Mouse (Mus musculus) layer of hippocampus, adult 11-12 months (tissue): ENCODE measurements at regions not wholly inside any gene's neighbourhood (a gene's known extent, or its start where the extent isn't known, plus 50 kb on each side); places are given as distances from the start of the nearest gene placed in this dataset.

Experiments
- DNase-seq: peaks from one replicate; pipeline ENCODE4 v3.0.0; 2022; ENCODE audit warnings: low spot score

DNA sequence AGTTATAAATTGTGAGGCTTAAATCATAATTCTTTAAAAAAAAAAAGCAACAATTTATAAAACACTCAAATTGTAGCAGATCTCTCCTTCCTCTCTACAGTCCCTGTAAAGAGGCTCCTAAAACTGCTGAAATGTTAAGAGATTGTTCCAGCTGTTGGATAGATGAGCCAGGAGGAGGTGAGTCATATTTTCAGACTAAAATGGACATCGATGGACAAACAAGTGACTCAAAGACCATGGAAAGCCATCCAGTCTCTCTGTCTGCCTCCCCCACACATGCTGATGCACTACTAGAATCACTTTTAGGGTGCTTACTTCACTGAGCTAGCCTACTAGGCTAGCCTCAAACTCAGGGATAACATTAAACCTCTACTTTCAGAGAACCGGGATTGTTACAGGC, 561.5 kb downstream of the Tmem114 start:
- DNase-seq, result no peak

DNA sequence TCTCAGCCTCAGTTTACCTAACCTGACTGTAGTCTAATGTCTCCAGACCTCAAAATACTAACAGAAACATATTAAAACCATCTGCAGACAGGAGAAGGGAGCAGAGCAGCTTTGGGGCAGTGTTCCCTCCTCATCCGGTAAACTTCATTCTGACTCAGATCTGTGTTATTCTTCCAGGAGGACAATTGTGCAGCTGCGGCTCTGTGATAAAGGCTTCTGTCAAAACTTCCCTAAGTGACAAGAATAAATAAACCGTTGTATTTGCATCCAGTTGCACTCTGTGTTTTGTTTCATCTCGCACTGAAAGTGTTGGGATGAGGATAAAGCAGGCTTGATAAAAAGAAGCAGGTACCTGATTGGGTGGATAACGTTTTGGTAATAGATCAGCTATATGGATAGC, 585.8 kb downstream of the Tmem114 start:
- peak; percentile 12 for DNase-seq

DNA sequence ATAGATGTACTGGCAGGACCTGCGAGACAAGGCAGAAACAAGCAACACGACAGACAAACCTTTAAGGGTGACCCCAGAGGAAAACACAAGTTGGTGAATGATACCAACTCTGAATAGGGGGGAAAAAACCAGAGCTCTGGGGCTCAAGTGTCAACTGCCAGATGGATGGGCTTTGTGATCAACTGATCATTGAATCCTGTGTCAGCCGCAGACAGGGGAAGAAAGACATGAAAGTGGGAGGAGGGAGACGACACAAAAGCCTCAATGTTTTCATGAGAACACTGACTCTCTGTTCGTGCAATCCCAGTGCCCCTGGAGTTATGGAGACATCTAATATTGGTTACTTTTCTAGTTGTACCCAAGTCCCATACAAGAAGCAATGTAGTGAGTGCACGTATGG, 593.8 kb downstream of the Tmem114 start:
- DNase-seq, result peak; percentile 33

DNA sequence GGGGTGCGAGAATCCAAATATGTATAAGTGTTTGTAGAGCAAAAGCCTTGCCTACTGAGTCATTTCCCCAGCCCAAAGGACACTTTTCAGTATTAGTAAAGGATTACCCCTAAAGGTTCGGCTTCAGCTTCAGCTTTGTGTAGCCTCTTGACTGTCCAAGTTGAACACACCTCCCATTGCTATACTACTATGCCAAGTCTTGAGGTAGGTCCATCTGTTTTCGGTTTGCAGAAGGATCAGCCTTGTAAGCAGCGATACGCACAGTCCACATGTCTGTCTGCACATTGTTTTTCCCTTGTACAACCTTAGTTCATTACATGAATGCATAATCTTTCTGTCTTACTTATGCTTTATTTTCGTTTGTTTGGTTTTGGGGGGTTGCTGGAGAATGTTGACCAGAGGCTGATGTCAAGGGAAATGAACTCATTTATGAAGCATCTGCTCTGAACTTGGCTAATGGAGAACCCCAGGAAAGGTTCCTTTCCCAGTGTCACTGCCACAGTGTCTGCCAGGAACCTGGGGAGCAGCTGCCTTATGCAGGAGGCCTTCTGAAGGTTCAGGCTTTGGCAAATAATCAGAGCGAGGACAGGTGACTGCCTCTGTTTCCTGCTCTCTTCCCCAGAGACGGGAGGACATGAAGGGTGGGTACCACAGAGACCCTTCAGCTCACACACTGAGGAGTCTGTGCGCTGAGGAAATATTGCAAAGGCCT, 594.8 kb downstream of the Tmem114 start:
- DNase-seq, result no peak

DNA sequence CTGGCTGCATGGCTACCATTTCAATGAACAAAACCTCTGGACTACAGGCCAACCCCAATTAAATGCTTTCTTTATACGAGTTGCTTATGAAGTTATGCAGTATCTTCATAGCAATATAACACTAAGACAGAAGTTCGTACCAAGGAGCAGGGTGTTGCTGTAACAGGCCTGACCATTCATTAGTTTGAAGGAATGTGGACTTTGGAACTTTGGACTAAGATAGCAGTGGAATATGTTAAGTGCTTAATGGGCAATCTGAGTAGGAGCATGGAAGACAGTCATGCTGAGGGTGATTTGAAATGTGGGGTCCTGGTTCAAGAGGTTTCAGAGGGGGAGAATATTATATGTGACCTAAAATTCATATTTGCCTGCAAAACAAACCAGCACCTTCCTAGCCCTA, 623.8 kb downstream of the Tmem114 start:
- DNase-seq, result no peak

DNA sequence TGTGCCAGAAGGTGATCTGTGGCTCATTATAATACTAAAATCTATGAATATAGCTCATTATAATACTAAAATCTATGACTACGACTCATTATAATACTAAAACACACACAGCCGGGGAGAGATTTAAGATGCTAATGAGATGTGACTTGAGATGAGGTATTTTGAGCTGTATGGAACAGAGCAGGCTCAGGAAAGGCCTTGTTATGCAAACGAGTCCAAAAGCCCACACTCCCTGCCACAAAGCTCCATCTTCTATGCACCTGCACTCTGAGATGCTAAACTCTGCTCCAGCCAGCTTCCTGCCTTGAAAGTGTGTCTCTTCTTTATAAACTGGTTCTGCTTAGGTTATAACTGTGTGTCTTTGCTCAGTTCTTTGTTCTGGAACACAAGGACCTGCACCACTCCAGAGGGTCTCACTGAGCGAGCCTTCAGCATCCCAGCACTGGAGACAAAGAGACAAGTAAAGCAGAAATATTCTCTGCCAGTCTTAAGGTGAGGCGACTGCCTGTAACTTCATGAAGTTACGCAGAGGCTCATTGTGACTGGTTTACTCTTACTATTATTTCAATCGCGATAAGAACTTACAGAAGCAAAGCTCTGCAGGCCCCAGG, 627.7 kb downstream of the Tmem114 start:
- no peak for DNase-seq

DNA sequence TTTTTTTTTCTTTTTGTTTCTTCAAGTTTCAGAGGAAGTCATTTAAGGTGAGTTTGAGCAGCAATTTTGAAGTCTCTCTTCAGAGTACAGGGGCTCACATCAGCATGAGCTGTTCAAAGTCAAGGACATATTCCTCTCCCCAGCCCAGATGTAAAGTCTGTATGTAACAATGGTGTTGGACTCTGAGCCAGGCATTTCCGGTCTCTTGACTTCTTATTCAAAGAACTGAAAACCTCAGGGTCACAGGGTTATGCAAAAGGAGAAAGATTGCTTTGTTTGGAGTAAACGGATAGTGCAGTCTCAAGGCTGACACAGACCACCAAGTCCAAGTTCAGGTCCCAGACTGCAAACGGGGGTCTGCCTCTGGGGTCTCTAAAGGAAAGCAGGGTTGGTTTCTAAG, 629.4 kb downstream of the Tmem114 start:
- DNase-seq, result no peak

DNA sequence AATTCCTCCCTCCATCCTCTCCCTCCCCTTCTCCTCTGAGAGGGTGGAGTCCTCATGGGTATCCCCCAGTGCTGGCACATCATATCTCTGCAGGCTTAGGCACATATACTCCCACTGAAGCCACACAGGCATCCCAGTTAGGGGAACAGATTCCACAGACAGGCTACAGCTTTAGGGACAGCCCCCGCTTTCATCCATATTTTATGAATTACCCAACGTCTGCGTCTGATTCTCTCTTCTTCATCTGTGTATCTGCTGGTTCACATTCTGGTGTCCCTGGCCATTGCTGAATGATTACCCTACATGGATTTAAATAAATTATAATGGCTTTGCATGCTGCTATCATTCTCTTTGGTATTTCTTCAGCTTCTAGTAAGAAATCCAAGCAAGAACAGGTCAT, 632.4 kb downstream of the Tmem114 start:
- no peak for DNase-seq

DNA sequence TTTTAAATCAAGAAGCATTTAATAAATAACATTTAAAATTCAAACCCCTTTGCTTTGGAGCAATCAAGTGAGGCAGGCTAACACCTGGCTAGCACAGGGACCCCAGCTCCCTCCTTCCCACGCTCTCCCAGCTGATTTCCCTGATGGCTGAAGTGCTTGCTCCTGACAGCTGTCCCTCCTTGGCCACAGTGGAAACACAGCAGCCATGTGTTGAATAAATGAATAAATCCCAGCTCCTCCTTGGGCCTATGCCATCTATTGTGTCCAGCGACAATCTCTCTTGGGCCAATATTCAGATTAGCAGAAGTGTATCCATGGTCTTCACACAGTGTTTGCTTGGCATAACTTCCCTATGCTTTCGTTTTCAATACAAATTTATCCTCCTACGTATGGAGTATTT, 634.7 kb downstream of the Tmem114 start:
- peak; percentile 50 for DNase-seq

DNA sequence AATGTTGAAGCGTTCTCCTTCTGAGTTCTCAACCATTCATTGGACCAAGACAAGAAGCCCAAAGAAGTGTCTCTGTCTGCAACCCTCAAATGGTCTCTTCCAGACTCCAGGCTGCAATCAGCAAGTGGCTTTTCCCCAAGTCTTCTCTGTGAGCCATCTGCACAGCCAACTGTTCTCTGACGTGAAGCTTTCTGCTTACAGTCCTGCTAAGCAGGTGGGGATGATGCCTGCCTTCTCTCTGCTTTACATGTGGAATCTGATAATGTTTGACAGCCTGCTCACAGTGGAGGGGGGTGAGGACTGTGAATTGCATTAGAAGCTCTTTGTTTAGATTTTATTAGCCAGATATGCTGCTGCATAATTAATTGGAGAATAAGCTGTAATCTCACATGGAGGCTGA, 636.7 kb downstream of the Tmem114 start:
- peak; percentile 62 for DNase-seq

DNA sequence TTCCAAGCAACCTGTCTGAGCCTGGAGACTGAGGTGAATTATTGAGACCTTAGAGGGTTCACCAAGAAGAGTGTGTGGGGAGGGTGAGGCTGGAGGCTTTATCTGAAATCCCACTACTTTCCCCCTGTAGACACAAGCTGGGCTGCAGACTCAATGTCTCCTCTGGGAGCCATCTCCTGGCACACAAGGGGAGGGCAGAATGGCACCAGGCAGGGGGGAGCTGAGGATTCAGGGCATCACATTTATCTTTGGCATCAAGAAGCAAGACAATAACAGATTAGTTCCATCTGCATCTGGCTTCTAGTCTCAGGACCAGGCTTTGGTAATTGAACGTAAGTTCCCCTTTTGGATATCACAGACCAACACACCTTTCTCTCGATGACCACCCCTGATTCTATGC, 643.4 kb downstream of the Tmem114 start:
- DNase-seq, result no peak

DNA sequence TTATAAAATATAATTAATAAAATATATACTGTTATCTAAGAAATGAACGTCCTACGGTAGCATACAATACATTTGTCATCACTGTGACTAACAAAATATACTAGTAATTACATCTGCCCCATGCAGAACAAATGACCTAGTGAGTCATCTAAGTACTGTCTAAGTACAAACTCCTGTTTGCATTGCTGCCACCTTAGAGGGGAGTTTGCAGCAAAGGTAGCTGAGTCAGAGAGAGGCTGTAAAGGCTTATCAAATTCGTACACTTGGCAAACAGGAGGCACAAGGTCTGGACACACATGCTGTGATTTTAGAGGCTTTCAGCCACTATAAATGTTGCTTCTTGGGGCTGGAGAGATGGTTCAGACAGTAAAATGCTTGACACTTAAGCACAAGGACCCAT, 649.3 kb downstream of the Tmem114 start:
- DNase-seq, result no peak

DNA sequence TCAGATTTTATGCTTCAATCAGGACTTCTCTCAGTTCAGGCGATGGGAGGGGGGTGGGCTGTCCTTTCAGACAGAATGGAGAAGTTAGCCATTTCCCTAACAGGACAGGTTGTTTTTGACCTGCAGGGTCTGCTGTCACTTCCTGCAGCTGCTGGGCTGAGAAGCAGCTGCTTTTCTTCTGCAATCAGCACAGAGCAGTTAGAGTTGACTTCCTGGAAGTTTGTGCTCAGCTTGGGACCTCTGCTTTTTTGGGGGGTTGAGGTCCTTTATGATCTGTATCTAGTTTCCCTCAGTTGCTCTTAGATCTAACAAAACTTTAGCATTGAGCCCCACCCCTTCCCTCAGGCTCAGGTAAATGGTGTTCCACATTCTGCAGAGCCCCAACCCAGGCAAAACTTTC, 656.5 kb downstream of the Tmem114 start:
- DNase-seq, result no peak

DNA sequence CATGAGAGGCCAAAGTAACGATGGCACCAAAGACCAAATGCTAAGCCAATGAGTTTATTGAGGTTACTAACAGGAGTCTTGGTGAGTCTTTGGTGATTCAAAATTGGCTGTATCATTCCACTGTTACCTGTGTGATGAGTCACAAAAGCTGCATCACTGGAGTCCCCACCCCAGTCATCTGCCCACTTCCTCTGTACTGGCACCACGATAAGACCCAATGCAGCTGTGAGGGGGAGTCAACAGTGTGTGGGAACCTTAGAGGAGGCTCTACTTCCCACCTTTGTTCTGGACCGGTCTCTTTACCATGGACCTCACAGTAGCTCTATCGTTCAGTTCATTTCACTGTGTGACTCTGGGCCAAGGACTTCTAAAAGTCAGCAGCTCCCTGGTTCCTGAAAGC, 657.2 kb downstream of the Tmem114 start:
- no peak for DNase-seq

DNA sequence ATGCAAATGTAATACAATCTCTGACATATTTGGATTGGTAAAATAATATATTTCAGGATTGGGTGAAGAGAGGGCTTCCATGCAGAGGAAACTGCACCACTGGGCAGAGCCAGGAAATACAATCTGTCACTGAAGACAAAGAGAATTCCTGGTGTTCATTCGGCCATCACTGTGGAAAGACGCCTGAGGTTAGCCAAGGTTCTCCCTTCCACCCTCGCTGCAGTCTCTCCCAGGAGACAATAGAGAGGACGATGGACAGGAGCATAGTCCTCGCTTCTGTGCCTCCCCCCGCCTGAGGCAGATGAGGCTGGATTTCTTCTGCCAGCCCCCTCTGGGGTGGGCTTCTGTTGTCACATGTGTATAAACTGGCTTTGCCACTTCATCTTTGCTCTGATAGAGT, 660.6 kb downstream of the Tmem114 start:
- no peak for DNase-seq

DNA sequence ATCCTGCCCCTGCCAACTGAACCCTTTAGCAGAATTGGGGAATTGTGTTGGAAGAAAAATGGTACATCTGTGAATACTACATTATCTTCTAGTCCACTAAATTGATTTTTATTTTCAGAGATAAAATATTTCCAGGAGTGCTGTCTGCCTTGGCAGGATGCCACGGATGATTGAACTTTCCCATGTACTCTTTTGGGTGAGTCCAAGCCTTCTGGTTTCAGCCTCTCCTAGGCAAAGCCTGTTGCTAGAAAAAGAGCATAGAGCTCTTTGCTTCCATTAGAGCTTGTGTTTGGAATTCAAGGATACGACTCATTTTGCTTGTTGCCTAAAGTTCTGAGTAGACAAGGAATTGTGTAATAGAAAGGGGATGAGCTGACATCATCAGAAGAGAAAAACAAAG, 696.8 kb downstream of the Tmem114 start:
- DNase-seq, result peak; percentile 3

DNA sequence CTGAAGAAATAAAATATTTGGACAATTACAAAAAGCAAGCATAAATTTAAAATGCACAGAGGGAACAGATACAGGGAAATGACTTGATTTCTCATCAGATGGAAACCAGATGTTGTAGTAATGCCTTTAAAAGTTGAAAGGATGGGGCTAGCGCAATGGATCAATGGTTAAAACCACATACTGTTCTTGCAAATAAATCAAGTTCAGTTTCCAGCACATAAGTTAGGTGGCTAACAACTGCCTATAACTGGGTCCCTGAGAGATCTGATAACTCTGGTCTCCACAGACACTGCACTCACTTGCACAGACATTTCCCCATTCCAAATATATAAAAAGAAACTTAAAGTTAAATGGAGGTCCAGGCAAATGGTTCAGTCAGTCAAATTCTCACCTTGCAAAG, 699.7 kb downstream of the Tmem114 start:
- DNase-seq, result no peak

DNA sequence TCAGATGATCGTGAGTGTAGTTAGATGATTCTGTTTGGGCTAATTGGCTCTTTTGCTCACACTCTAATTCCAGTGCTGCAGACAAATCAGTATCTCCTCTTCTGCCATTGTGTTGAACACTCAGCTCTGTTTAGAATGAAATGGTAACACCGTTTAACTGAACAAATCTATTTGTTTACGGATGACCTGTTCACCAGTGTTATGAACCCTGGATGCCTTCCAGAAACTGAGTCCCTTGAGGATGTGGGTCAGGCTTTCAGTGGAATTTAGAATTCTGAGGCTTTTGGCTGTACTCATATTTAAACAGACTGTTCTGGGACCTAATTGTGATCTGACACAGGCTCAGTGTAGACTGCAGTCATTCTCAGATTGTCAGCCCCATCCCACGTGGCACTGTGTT, 723.5 kb downstream of the Tmem114 start:
- no peak for DNase-seq

DNA sequence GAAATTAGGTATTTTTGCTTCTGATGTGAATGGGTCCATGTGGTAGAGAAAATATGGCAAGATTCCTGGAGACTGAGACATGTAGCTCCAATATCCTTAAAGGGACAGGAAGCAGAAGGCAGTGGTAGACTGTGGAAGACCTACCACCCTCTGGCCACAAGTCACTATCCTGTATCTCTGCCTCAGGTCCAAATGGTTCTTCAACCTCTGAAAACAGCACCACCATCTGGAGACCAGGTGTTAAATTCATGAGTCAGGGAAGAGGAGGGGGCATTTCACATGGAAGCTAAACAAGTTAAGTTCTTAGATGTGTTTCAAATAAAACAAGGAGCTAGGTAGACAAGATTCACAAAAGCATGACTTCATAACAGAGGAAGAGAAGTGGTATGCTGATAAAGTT, 739.5 kb downstream of the Tmem114 start:
- no peak for DNase-seq

DNA sequence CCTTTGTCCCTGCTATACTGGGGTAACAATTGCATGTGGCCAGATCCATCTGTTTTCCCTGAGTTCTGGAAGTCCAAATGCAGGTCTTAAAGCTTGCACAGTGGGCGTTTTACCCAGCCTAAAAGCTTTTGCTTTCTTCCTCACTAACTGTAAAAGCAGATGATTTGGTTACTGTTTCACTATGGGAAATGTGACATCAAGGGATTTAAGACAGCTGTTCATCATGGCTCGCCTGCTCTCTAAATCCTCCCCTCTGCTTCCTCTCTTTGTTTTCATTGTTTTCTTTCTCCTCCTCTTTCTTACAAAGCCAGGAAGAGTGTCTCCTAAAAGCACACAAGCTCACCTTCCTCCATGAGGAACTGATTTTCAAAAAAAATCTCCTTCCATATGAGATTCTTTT, 758.8 kb downstream of the Tmem114 start:
- no peak for DNase-seq

DNA sequence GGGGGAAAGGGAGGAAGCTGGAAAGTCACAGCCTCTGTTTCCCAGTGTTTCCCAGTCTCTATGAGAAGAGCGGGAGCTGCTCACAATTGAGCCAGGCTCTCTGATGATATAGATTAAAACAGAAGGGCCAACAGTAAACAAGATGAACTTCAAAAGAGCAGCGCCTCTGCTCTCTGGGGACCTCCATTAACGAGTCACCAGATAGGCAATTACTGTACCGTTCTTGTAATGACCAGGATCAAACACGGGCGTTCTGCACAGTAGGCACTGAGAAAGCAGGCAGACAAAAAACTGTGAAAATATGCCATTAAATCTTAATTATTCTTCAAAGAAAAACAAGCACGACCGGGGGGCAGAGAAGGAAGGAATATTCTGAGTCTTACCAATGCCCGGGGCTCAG, 766.8 kb downstream of the Tmem114 start:
- no peak for DNase-seq

DNA sequence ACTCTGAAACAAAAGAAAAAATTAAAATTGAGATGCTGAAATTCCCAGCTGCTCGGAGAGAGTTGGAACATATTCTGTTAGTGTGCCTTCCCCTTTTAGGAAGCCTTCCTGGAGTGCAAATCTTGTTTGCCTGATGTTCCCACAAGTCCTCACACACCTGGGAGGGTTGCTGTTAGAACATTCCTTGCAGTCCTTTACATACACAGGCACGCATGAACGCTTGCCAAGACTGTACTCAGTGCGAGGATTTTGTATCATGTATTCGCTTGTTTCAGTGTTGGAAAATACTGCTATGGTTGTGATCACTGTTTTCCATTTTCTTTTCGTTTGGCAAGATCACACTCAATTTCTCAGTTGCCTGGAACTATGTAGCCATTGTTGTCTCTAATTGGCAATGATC, 770.5 kb downstream of the Tmem114 start:
- peak; percentile 27 for DNase-seq

DNA sequence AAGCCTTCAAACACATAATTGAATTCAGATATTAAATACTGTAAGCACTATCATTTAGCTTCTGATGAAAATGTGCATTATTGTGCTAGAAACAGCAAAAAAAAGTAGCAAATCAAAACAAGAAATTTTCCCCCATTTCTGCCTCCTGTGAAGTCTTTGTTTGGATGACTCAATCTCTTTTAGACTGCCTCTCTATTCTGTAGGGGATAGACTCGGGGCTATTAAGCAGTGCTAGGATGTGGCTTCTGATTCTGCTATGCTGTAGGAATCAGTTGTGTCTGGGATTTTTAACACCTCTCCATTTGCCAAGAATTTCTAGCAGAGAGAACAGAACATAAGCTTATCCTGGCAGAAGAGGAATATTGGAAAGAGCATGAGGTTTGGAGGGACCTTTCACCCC, 775.2 kb downstream of the Tmem114 start:
- DNase-seq, result no peak

DNA sequence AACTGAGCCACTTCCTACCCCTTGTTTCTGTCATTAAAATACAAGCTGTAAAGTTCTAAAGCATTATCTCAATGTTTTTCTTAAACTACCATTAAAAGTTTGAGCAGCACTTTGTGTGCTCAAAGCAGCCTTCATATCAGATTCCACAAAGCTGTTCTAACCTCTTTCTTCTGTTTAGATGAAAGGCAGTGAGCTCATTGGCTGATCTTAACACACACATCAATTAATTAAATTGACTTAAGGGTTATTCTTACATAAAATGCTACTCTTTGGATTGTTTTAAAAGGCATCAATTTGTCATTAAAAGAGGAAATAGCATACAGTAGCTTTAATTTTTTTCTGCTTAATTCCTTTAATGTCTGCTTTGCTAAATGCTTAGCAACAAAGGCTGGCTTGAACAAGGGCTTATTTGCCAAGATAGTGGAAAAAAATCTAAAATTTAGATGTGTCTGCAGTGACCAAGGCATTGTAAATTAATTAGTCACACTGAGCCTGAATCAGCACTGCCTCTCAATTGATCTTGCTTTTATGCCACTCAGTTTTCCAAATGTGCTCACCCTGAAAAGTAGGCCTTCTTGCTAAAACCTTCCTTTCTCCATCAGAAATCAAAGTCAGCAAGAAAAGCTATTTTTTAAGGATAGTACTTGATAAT, 777.5 kb downstream of the Tmem114 start:
- no peak for DNase-seq
